Mouse (Mus musculus) neural tube, embryonic 11.5 days (tissue): ENCODE measurements around the gene Ints11. TPM values are rescaled to one million over a fixed set of nuclear protein-coding genes. Genes with fewer than 3 reads are reported as not detected.
A peak's percentile ranks its signal among the peaks of the same experiment; 100 is the strongest.

Experiments used
- ATAC-seq: fragments of 200-750 bp; cut with Nextera tagmentation; 2 replicates; pipeline ENCODE4 v1.8.0; 2017; ENCODE audit warnings: moderate number of reproducible peaks, mild to moderate bottlenecking, moderate TSS enrichment, moderate library complexity; ENCODE audit not compliant: insufficient read depth, low FRiP score, low TSS enrichment
- DNase-seq: peaks from one replicate; pipeline ENCODE4 v3.0.0-alpha.2; 2015; ENCODE audit warnings: low spot score
- H3K27ac ChIP-seq: fragments of 300-500 bp; sonication (generic); 2 replicates; pipeline ENCODE4 v1.5.1; 2014; ENCODE audit warnings: low read depth, mild to moderate bottlenecking, low read length
- H3K27me3 ChIP-seq: fragments of 300-500 bp; sonication (generic); 2 replicates; pipeline ENCODE4 v1.6.1; 2014; ENCODE audit warnings: mild to moderate bottlenecking, low read length, mixed read lengths; ENCODE audit not compliant: control insufficient read depth, insufficient read depth
- H3K36me3 ChIP-seq: fragments of 300-500 bp; sonication (generic); 2 replicates; pipeline ENCODE4 v1.6.1; 2014; ENCODE audit warnings: mild to moderate bottlenecking, low read length, moderate library complexity, mixed read lengths; ENCODE audit not compliant: control insufficient read depth, insufficient read depth
- H3K4me1 ChIP-seq: fragments of 300-500 bp; sonication (generic); 2 replicates; pipeline ENCODE4 v1.6.1; 2014; ENCODE audit warnings: low read length, mixed read lengths; ENCODE audit not compliant: control insufficient read depth, insufficient read depth
- H3K4me2 ChIP-seq: fragments of 300-500 bp; sonication (generic); 2 replicates; pipeline ENCODE4 v1.6.1; 2014; ENCODE audit warnings: low read depth, mild to moderate bottlenecking, moderate library complexity
- H3K4me3 ChIP-seq: fragments of 300-500 bp; sonication (generic); 2 replicates; pipeline ENCODE4 v1.5.1; 2014; ENCODE audit warnings: low read depth, low read length
- H3K9ac ChIP-seq: fragments of 300-500 bp; sonication (generic); 2 replicates; pipeline ENCODE4 v1.6.1; 2014; ENCODE audit warnings: mild to moderate bottlenecking, low read length
- H3K9me3 ChIP-seq: fragments of 300-500 bp; sonication (generic); 2 replicates; pipeline ENCODE4 v1.6.1; 2016; ENCODE audit warnings: low read length; ENCODE audit not compliant: control insufficient read depth
- WGBS: fragments of 180-500 bp; shearing (Covaris S2); extraction: QIAGEN DNeasy Blood & Tissue Kit; methylation state at CpG from one replicate; pipeline ENCODE4 v1.1.7; 2014; 5-methylcytosine and 5-hydroxymethylcytosine counted together
- polyA plus RNA-seq: library from polyadenylated mRNA; unstranded; fragments of >200 nt; fragmentation: Nextera tagmentation; extraction: Ambion mirVana; gene quantifications from 2 replicates; pipeline ENCODE4 v1.2.1, GENCODE M21; 2014

The Ints11 gene
- polyA plus RNA-seq, 1 experiment from 2014 or later, result 95.0 TPM

- H3K9me3 ChIP-seq, result no peaks in the 10 kb centered on the region
- no peak overlapping the region for H3K27ac ChIP-seq
- peaks cover 34% of the 10 kb centered on the region for H3K36me3 ChIP-seq
- ATAC-seq (no peak), DNase-seq (no peak)
- H3K4me2 ChIP-seq, result no peak overlapping the region
- H3K9ac ChIP-seq, result no peak overlapping the region
- 96% methylated on average over 13 of the region's 13 CpGs for WGBS
- no peak overlapping the region for H3K4me3 ChIP-seq
- no peaks in the 10 kb centered on the region for H3K27me3 ChIP-seq
- no peaks in the 10 kb centered on the region for H3K4me1 ChIP-seq
Measured at GRCm38 (mm10) chr4:155903246-155903645, 33.9 kb downstream of the Ints11 start.

DNA sequence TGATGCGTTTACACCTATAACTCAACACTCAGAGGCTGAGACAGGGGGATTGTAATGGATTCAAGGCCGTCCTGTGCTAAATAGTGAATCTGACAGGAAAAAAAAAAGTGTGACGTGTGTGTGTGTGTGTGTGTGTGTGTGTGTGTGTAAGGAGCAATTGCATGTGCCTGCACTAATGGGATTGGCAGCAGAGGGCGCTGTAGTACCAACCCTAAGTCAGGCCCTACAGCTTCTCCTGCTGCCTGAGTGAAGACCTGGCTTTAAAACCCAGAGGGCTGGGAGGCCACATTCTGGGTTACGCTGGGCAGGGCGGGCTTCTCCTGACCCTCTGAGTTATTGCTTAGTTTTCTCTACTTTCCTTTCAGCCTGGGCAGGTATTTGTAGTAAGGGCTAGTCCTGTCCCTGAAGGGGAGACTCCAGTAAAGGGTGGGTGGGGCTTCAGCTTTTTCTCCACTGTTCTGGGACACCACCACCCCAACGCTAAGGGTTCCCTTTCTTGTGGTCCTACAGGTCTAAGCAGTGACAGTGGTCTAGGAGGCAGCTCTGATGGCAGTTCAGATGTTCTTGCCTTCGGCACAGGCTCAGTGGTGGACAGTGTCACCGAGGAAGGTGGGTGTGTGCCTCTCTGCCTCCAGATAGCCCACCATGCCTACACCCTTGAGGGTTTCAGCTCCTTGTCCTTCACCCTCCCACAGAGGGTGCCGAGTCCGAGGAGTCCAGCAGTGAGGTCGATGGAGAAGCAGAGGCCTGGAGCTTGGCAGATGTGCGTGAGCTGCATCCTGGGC lies 35.2 kb downstream of the Ints11 start:
- no peaks in the 10 kb centered on the region for H3K4me1 ChIP-seq
- H3K9ac ChIP-seq, result no peak overlapping the region
- no peak overlapping the region for H3K27ac ChIP-seq
- no peaks in the 10 kb centered on the region for H3K9me3 ChIP-seq
- H3K4me3 ChIP-seq, result no peak overlapping the region
- H3K36me3 ChIP-seq, result peaks cover 30% of the 10 kb centered on the region
- ATAC-seq (no peak), DNase-seq (peak; percentile 20)
- no peaks in the 10 kb centered on the region for H3K27me3 ChIP-seq
- whole genome bisulfite sequencing, result 87% methylated on average over 13 of the region's 13 CpGs
- no peak overlapping the region for H3K4me2 ChIP-seq

GRCm38 (mm10) chr4:155905634-155906033 lies 36.3 kb downstream of the Ints11 start:
- no peaks in the 10 kb centered on the region for H3K9me3 ChIP-seq
- H3K4me1 ChIP-seq, result no peaks in the 10 kb centered on the region
- no peak for DNase-seq
- no peaks in the 10 kb centered on the region for H3K27me3 ChIP-seq
- WGBS, result 87% methylated on average over 13 of the region's 13 CpGs
- no peak for ATAC-seq
- no peak overlapping the region for H3K9ac ChIP-seq
- no peak overlapping the region for H3K27ac ChIP-seq
- H3K4me2 ChIP-seq, result no peak overlapping the region
- H3K4me3 ChIP-seq, result no peak overlapping the region
- peaks cover 21% of the 10 kb centered on the region for H3K36me3 ChIP-seq

- Histone ChIP-seq H3K4me1 (no peaks in the 10 kb centered on the region), H3K4me2 (no peak overlapping the region), H3K9me3 (no peaks in the 10 kb centered on the region), H3K27me3 (no peaks in the 10 kb centered on the region), H3K27ac (no peak overlapping the region), H3K36me3 (peaks cover 21% of the 10 kb centered on the region), H3K9ac (no peak overlapping the region), H3K4me3 (no peak overlapping the region)
- 88% methylated on average over 9 of the region's 9 CpGs for WGBS
- ATAC-seq (no peak), DNase-seq (no peak)
Measured at GRCm38 (mm10) chr4:155906125-155906524, 36.8 kb downstream of the Ints11 start.

DNA sequence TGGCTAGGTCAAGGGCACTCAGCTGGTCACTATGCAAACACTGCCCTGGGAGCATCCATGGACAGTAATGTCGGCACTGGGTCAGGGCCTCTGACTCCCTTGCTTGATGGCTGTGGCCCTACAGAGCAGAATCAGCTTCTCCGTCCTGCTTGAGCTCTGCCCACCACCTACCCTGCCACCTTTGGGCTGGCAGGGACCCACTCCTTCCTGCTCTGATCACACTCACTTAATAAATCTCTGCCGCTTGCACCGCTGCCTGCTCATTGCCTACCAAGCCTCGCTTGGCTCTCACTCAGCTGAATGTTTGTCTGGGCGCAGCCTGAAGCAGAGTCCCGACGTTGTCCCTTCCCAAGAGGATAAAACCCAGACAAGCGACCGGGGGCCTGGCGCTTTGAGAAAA lies 37.7 kb downstream of the Ints11 start:
- H3K4me1 ChIP-seq, result no peaks in the 10 kb centered on the region
- H3K36me3 ChIP-seq, result peaks cover 21% of the 10 kb centered on the region
- H3K27me3 ChIP-seq, result no peaks in the 10 kb centered on the region
- H3K4me3 ChIP-seq, result no peak overlapping the region
- no peaks in the 10 kb centered on the region for H3K9me3 ChIP-seq
- no peak overlapping the region for H3K4me2 ChIP-seq
- ATAC-seq, result no peak
- WGBS, result 93% methylated on average over 11 of the region's 11 CpGs
- no peak for DNase-seq
- H3K9ac ChIP-seq, result no peak overlapping the region
- H3K27ac ChIP-seq, result no peak overlapping the region

DNA sequence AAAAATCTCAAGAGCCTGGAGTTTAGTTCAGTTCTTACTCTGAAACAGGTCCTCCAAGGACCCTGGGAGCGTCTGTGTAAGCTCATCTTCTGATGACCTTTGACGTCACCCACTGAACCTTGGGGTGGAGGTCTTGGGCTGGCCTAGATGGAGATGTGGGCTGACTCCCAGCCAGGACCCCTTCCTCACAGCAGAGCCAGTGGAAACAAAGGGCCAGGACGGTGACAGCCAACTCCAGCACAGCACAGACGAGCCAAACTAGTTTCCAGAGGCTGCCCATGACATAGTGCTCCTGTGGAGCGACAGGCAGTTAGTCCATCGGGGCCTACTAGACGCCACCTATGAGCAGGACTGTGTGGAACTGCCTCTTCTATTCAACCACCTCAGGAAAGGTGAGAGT lies 38.9 kb downstream of the Ints11 start:
- Histone ChIP-seq H3K9ac (no peak overlapping the region), H3K4me3 (no peak overlapping the region), H3K36me3 (peaks cover 14% of the 10 kb centered on the region), H3K9me3 (no peaks in the 10 kb centered on the region), H3K4me1 (no peaks in the 10 kb centered on the region), H3K27me3 (no peaks in the 10 kb centered on the region), H3K4me2 (no peak overlapping the region), H3K27ac (no peak overlapping the region)
- WGBS, result 78% methylated on average over 7 of the region's 7 CpGs
- no peak for DNase-seq
- no peak for ATAC-seq

DNA sequence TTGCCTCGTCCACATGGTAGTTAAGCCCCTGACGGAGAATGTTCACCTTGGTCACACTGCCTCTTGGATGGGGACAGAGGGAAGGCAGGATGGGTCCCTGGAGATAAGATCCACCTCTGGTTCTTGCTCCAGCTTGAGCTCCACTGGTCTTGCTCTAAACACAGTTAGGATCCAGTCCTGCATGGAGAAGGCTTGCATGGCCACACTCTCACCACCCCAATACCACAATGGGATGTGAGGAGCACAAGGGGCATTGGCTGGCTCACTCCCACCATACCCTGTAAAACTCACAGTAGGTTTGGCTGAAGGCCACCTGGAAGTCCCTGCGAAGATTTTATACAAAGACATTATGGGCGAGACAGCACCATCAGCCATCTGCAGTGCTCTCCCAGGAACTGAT lies 39.4 kb downstream of the Ints11 start:
- Histone ChIP-seq H3K36me3 (peaks cover 10% of the 10 kb centered on the region), H3K27ac (no peak overlapping the region), H3K9ac (no peak overlapping the region), H3K4me3 (no peak overlapping the region), H3K4me2 (no peak overlapping the region), H3K9me3 (no peaks in the 10 kb centered on the region), H3K27me3 (no peaks in the 10 kb centered on the region), H3K4me1 (no peaks in the 10 kb centered on the region)
- ATAC-seq (no peak), DNase-seq (no peak)
- 94% methylated on average over 4 of the region's 4 CpGs for WGBS

- H3K4me1 ChIP-seq, result 0 out of 2 replicates have a peak, but pooled peaks cover 3% of the 10 kb centered on the region
- H3K27ac ChIP-seq, result no peak overlapping the region
- no peaks in the 10 kb centered on the region for H3K27me3 ChIP-seq
- ATAC-seq (no peak), DNase-seq (no peak)
- no peak overlapping the region for H3K4me2 ChIP-seq
- no peak overlapping the region for H3K4me3 ChIP-seq
- no peaks in the 10 kb centered on the region for H3K9me3 ChIP-seq
- 51% methylated on average over 1 of the region's 1 CpGs for WGBS
- H3K36me3 ChIP-seq, result no peaks in the 10 kb centered on the region
- no peak overlapping the region for H3K9ac ChIP-seq
Measured at GRCm38 (mm10) chr4:155932031-155932430, 62.7 kb downstream of the Ints11 start.
